Mouse (Mus musculus) CH12.LX (cell line): ENCODE results near the gene Wasl. TPM values are rescaled to one million over a fixed set of nuclear protein-coding genes. Genes with fewer than 3 reads are reported as not detected.

ENCODE experiments used
- DNase-seq: peaks from one replicate; pipeline ENCODE4 v3.0.0-alpha.2; 2013; ENCODE audit errors: extremely low read depth
- H3K27ac ChIP-seq: 2 replicates; pipeline ENCODE4 v1.5.1; 2012; ENCODE audit warnings: low read depth, mild to moderate bottlenecking, control low read depth, moderate library complexity; ENCODE audit not compliant: insufficient read depth
- H3K27me3 ChIP-seq: replicated peaks from 2 replicates; pipeline ENCODE3; 2012; ENCODE audit warnings: inconsistent platforms
- H3K36me3 ChIP-seq, 2 experiments: replicated peaks in 1 of 2; 2 replicates each; pipeline versions ENCODE3 to v1.6.1; 2012; ENCODE audit warnings: inconsistent platforms in 1 of 2, low read length in 1 of 2, mild to moderate bottlenecking in 1 of 2, mixed read lengths in 1 of 2, moderate library complexity in 1 of 2; ENCODE audit not compliant: control insufficient read depth in 1 of 2, insufficient read depth in 1 of 2
- H3K4me1 ChIP-seq, 2 experiments: 2 replicates each; pipeline ENCODE4 v1.6.1; 2012; ENCODE audit warnings: inconsistent platforms in 1 of 2, moderate library complexity in 1 of 2; ENCODE audit not compliant: insufficient read depth in 2 of 2, control insufficient read depth in 1 of 2
- H3K4me2 ChIP-seq: 2 replicates; pipeline ENCODE4 v1.6.1; 2012; ENCODE audit warnings: low read depth, mild to moderate bottlenecking, control low read depth; ENCODE audit not compliant: poor library complexity, insufficient read depth, severe bottlenecking
- H3K4me3 ChIP-seq, 3 experiments: fragments of 150-350 bp in 1 of 3; sonication (generic) in 1 of 3; replicated peaks in 1 of 3; 2 replicates each; pipeline versions ENCODE3 to v1.5.1; 2011 to 2012; ENCODE audit warnings: low read depth in 2 of 3, low read length in 2 of 3, mild to moderate bottlenecking in 2 of 3, moderate library complexity in 2 of 3, control low read depth in 1 of 3, improper control_type of control experiment in 1 of 3, inconsistent platforms in 1 of 3, mixed read lengths in 1 of 3; ENCODE audit not compliant: poor library complexity in 1 of 3
- H3K79me2 ChIP-seq: replicated peaks from 2 replicates; pipeline ENCODE4 v1.6.1; 2012; ENCODE audit warnings: mild to moderate bottlenecking, moderate library complexity; ENCODE audit not compliant: control insufficient read depth, poor library complexity, insufficient read depth, severe bottlenecking; ENCODE audit errors: extremely low read depth
- H3K9ac ChIP-seq: 2 replicates; pipeline ENCODE4 v1.6.1; 2012; ENCODE audit warnings: low read depth, mild to moderate bottlenecking, control low read depth, moderate library complexity; ENCODE audit not compliant: insufficient read depth
- H3K9me3 ChIP-seq: replicated peaks from 2 replicates; pipeline ENCODE3; 2012; ENCODE audit warnings: low read length, inconsistent platforms, mixed read lengths
- BHLHE40 ChIP-seq: IDR thresholded peaks from 2 replicates; pipeline ENCODE4 v1.6.1; 2011; ENCODE audit warnings: mild to moderate bottlenecking, low read depth, low read length, improper control_type of control experiment
- CHD2 ChIP-seq: IDR thresholded peaks from 2 replicates; pipeline ENCODE4 v1.6.1; 2011; ENCODE audit warnings: low read length, improper control_type of control experiment
- CTCF ChIP-seq, 2 experiments: IDR thresholded peaks in 1 of 2; conservative IDR thresholded peaks in 1 of 2; 2 replicates each; pipeline ENCODE4 v1.5.1; 2011 to 2012; ENCODE audit warnings: low read depth in 2 of 2, low read length in 2 of 2, improper control_type of control experiment in 1 of 2, inconsistent platforms in 1 of 2, mild to moderate bottlenecking in 1 of 2, moderate library complexity in 1 of 2
- EP300 ChIP-seq: IDR thresholded peaks from 2 replicates; pipeline ENCODE4 v1.6.1; 2011; ENCODE audit warnings: low read length, improper control_type of control experiment
- GABPA ChIP-seq: IDR thresholded peaks from 2 replicates; pipeline ENCODE4 v1.6.1; 2012; ENCODE audit warnings: low read depth, low read length, improper control_type of control experiment, inconsistent platforms; ENCODE audit not compliant: insufficient replicate concordance
- HCFC1 ChIP-seq: IDR thresholded peaks from 2 replicates; pipeline ENCODE4 v1.6.1; 2012; ENCODE audit warnings: low read depth, mild to moderate bottlenecking, inconsistent platforms, low read length, improper control_type of control experiment
- IRF4 ChIP-seq: IDR thresholded peaks from 2 replicates; pipeline ENCODE4 v1.6.1; 2014; ENCODE audit warnings: low read depth, mild to moderate bottlenecking, inconsistent platforms, low read length, improper control_type of control experiment
- JUN ChIP-seq: IDR thresholded peaks from 2 replicates; pipeline ENCODE4 v1.6.1; 2011; ENCODE audit warnings: low read depth, mild to moderate bottlenecking, low read length, improper control_type of control experiment, moderate library complexity; ENCODE audit not compliant: insufficient read depth
- JUND ChIP-seq: conservative IDR thresholded peaks from 2 replicates; pipeline ENCODE4 v1.6.1; 2011; ENCODE audit warnings: low read depth, low read length, improper control_type of control experiment
- MAFK ChIP-seq: IDR thresholded peaks from 2 replicates; pipeline ENCODE4 v1.6.1; 2011; ENCODE audit warnings: low read length, improper control_type of control experiment; ENCODE audit not compliant: insufficient replicate concordance
- MAZ ChIP-seq: IDR thresholded peaks from 2 replicates; pipeline ENCODE4 v1.6.1; 2012; ENCODE audit warnings: low read depth, mild to moderate bottlenecking, inconsistent platforms, low read length, improper control_type of control experiment, moderate library complexity
- MEF2A ChIP-seq: IDR thresholded peaks from 2 replicates; pipeline ENCODE4 v1.6.1; 2014; ENCODE audit warnings: low read depth, mild to moderate bottlenecking, inconsistent platforms, low read length, improper control_type of control experiment, borderline replicate concordance
- MXI1 ChIP-seq: IDR thresholded peaks from 2 replicates; pipeline ENCODE4 v1.6.1; 2011; ENCODE audit warnings: mild to moderate bottlenecking, low read depth, low read length, improper control_type of control experiment
- NRF1 ChIP-seq: IDR thresholded peaks from 2 replicates; pipeline ENCODE4 v1.6.1; 2014; ENCODE audit warnings: low read depth, mild to moderate bottlenecking, inconsistent platforms, low read length, improper control_type of control experiment, moderate library complexity
- PAX5 ChIP-seq: IDR thresholded peaks from 2 replicates; pipeline ENCODE4 v1.6.1; 2012; ENCODE audit warnings: low read length, inconsistent platforms, mixed read lengths
- POLR2A ChIP-seq: IDR thresholded peaks from 2 replicates; pipeline ENCODE4 v1.6.1; 2011; ENCODE audit warnings: low read depth, mild to moderate bottlenecking, improper control_type of control experiment, low read length
- SIN3A ChIP-seq: IDR thresholded peaks from 2 replicates; pipeline ENCODE4 v1.6.1; 2012; ENCODE audit warnings: low read length, improper control_type of control experiment, inconsistent platforms
- TCF12 ChIP-seq: IDR thresholded peaks from 2 replicates; pipeline ENCODE4 v1.6.1; 2014; ENCODE audit warnings: low read depth, mild to moderate bottlenecking, inconsistent platforms, low read length, improper control_type of control experiment
- UBTF ChIP-seq: IDR thresholded peaks from 2 replicates; pipeline ENCODE4 v1.6.1; 2012; ENCODE audit warnings: low read depth, mild to moderate bottlenecking, inconsistent platforms, low read length, improper control_type of control experiment, moderate library complexity
- USF1 ChIP-seq: IDR thresholded peaks from 2 replicates; pipeline ENCODE4 v1.6.1; 2014; ENCODE audit warnings: low read depth, mild to moderate bottlenecking, inconsistent platforms, low read length, improper control_type of control experiment
- USF2 ChIP-seq: conservative IDR thresholded peaks from 2 replicates; pipeline ENCODE4 v1.6.1; 2011; ENCODE audit warnings: low read depth, low read length, improper control_type of control experiment
- ZKSCAN1 ChIP-seq: IDR thresholded peaks from 2 replicates; pipeline ENCODE4 v1.6.1; 2012; ENCODE audit warnings: low read depth, inconsistent platforms, low read length, improper control_type of control experiment, borderline replicate concordance
- ZMIZ1 ChIP-seq: IDR thresholded peaks from 2 replicates; pipeline ENCODE4 v1.6.1; 2012; ENCODE audit warnings: low read depth, mild to moderate bottlenecking, inconsistent platforms, low read length, improper control_type of control experiment
- ZNF384 ChIP-seq: IDR thresholded peaks from 2 replicates; pipeline ENCODE4 v1.6.1; 2012; ENCODE audit warnings: low read depth, low read length, improper control_type of control experiment, inconsistent platforms
- dilution Hi-C: fragments of 300-500 bp; cut with MboI; formaldehyde crosslinking; loops from 2 replicates; pipeline ENCODE4 v1.14.3; 2020; ENCODE audit warnings: low sequenced_read_pairs; ENCODE audit not compliant: extremely low pct_unique_long_range_greater_than_20kb, extremely low pct_ligation_motif_present
- in situ Hi-C: fragments of 300-500 bp; cut with MboI; formaldehyde crosslinking; loops from 3 replicates; pipeline ENCODE4 v1.14.3; 2019; ENCODE audit warnings: low sequenced_read_pairs, low pct_ligation_motif_present, low pct_unique_long_range_greater_than_20kb, mixed read lengths
- polyA plus RNA-seq: library from polyadenylated mRNA; unstranded; fragments of >175 nt; gene quantifications from 2 replicates; pipeline ENCODE4 v1.2.1, GENCODE M21; 2012; ENCODE audit warnings: low read depth; ENCODE audit not compliant: insufficient read length
- total RNA-seq, 2 experiments: library from RNA; depleted of rRNA; stranded (reverse); fragments of 300-350 nt in 1 of 2; fragments of >200 nt in 1 of 2; gene quantifications; 2 replicates each; pipeline ENCODE4 v1.2.3; 2012 to 2014

Wasl gene
- total and polyA plus RNA-seq, 3 experiments: 3.9 to 8.4 (median 7.6) TPM

GRCm38 (mm10) chr6:24664133-24664866 is 509 bp downstream of the Wasl start:
- Histone ChIP-seq H3K79me2 (peaks cover 38% of the 10 kb centered on the region), H3K27ac (peak overlapping the region; percentile 50), H3K27me3 (no peaks in the 10 kb centered on the region), H3K4me1 (peaks cover 2 to 26% of the 10 kb centered on the region in 2 experiments; a peak in 2 of 4 replicates), H3K4me2 (peak overlapping the region; percentile 81), H3K4me3 (peak overlapping the region; percentile 96 to 98 (median 96)), H3K9me3 (no peaks in the 10 kb centered on the region), H3K36me3 (peaks cover 0 to 7% of the 10 kb centered on the region in 2 experiments)
- in situ Hi-C loops: no loop called here
- peak; percentile 35 for DNase-seq
- TF ChIP-seq UBTF: peak; percentile 57; the same call in 1 of the 2 replicates
- TF ChIP-seq POLR2A: no peak
- no peak for TF ChIP-seq EP300
- TF ChIP-seq TCF12: no peak
- TF ChIP-seq BHLHE40: no peak
- no peak for TF ChIP-seq MAZ
- no peak for TF ChIP-seq PAX5
- TF ChIP-seq CHD2: no peak
- TF ChIP-seq USF1: no peak
- TF ChIP-seq MXI1: peak; percentile 19; the same call in 1 of the 2 replicates
- no peak for TF ChIP-seq ZMIZ1
- no peak for TF ChIP-seq MEF2A
- no peak for TF ChIP-seq HCFC1
- TF ChIP-seq ZKSCAN1: no peak
- TF ChIP-seq NRF1: no peak
- TF ChIP-seq SIN3A: 0 out of 2 replicates have a peak, but pooled peaks have one; percentile 22
- TF ChIP-seq MAFK: no peak
- TF ChIP-seq, all 38 proteins: peak for 3
- dilution Hi-C loops: no loop called here
- peak overlapping the region; percentile 88 for H3K9ac ChIP-seq

GRCm38 (mm10) chr6:24663196-24664132 is 1.3 kb downstream of the Wasl start:
- in situ Hi-C loops: no loop called here
- Histone ChIP-seq H3K4me3 (peak overlapping the region; percentile 96 to 98 (median 96)), H3K36me3 (peaks cover 0 to 7% of the 10 kb centered on the region in 2 experiments), H3K9ac (peak overlapping the region; percentile 88), H3K4me1 (peaks cover 2 to 27% of the 10 kb centered on the region in 2 experiments; a peak in 2 of 4 replicates), H3K79me2 (peaks cover 42% of the 10 kb centered on the region), H3K9me3 (no peaks in the 10 kb centered on the region), H3K27ac (no peak overlapping the region), H3K4me2 (peak overlapping the region; percentile 81), H3K27me3 (no peaks in the 10 kb centered on the region)
- DNase-seq: no peak
- dilution Hi-C loops: no loop called here
- TF ChIP-seq IRF4: no peak
- no peak for TF ChIP-seq JUN
- no peak for TF ChIP-seq GABPA
- no peak for TF ChIP-seq SIN3A
- no peak for TF ChIP-seq EP300
- no peak for TF ChIP-seq MEF2A
- no peak for TF ChIP-seq BHLHE40
- TF ChIP-seq CTCF (conservative IDR thresholded peaks at IDR 0.05 in 1 of 2, IDR thresholded peaks at IDR 0.05 in 1 of 2; ENCODE audit: low read depth in 2 of 2, low read length in 2 of 2): no peak
- no peak for TF ChIP-seq USF2
- no peak for TF ChIP-seq JUND
- no peak for TF ChIP-seq MXI1
- TF ChIP-seq PAX5: no peak
- TF ChIP-seq TCF12: no peak
- no peak for TF ChIP-seq USF1
- TF ChIP-seq NRF1: no peak
- TF ChIP-seq ZNF384: no peak
